Mouse (Mus musculus): ENCODE measurements around the gene Celf5. TPM values are rescaled to one million over a fixed set of nuclear protein-coding genes. Genes with fewer than 3 reads are reported as not detected.

Gene Celf5
- total RNA-seq, 2 experiments from 2014 or later = 280 to 299 TPM

DNA sequence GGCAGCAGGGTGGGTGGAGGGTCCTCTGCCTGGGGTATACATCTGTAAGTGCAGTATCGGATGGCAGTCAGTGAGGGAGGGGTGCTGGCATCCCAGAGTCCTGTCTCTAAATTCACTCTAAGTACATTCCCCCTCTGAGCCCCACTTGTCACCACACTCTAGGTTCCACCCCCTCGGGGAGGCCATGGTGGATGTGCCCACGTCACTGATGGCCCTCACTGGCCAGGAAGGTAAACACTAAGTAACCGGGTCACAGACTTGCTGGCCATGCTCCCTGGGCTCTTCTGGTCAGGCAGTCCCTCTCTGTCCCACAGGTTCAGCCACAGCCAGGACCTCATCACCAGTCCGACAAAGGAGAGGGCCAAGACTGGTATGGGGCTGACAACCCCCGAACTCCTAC lies 60.3 kb downstream of the Celf5 start:
- DNase-seq (ENCODE audit: low spot score in 2 of 2) = no peak
- intact Hi-C loops (cut with DNase I) = no loop called here

DNA sequence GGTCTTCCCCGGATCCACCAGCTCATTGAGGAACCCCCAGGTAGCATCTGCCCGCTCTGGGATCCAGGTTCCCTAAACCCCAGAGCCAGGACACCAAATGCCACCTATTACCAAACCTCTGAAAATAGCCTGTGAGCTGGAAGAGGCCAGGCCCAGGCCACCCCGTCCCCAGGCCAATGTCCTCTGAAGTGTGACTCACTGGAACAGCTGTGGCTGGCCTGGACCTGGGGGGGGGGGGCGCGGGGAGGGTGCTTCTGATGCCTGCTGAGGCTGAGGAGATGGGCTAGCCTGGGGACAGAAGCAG lies 60.8 kb downstream of the Celf5 start:
- intact Hi-C loops (cut with DNase I) = no loop called here
- DNase-seq (ENCODE audit: low spot score in 2 of 2) = no peak

DNA sequence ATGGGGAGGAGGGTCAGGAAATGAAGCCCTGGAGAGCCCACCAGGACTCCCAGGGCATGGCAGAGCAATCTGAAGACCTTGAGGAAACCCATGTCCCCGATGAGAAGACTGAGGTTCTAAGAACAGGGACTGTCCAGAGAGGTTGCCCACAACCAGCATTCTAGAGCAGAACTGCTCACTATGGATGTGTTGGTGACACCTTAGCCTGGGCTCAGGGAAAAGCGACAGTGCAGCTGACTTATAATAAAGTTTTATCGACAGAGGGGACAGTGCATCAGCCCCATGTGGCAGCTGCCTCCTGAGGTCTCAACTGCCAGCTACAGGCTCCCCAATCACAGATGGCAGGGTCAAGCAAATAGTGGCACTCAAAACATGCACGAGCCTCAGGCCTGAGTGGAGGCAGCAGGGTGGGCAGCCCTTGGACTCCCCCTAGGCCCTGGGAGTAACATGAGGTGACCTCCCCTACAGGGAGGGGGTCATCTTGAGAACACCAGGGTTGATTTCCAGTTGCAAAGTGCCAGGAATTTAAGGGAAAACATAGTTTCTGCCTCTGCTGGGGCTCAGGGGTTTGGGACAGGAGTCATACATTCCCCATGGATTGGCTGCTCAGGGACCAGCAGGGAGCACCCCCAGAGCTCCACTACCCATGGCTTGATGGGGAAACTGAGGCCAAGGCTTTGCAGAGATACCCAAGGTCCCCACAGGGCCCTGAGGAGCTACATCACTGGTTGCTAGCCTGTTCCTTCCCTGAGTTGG lies 61.3 kb downstream of the Celf5 start:
- DNase-seq (ENCODE audit: low spot score in 2 of 2) = no peak
- intact Hi-C loops (cut with DNase I) = no loop called here

DNA sequence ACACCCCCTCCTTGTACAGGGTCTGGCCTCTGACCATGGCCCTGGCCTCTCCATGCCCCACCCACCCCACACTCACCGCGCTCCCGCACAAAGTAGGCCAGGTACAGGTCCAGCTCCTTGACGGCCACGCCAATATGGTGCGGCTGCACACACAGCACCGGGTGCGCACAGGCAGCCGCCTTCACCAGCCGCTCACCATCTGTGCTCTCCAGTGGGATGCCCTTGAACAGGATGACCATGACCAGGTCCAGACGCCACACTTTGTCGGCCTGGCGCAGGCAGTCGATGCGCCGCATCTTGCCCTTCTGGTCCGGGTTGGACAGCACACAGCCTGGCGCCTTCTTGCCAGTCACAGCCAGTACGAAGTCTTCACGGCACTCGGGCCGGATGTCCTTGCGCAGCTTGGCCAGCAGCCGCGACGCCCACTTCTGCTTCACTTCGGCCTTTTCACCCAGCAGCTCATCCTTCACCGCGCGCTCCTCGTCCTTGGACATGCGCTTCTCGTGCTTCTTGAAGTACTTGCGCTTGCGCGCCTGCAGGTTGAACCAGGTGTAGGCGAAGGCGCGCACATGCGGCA lies 62.2 kb downstream of the Celf5 start:
- intact Hi-C loops (cut with DNase I) = no loop called here
- no peak for DNase-seq (ENCODE audit: low spot score in 2 of 2)

DNA sequence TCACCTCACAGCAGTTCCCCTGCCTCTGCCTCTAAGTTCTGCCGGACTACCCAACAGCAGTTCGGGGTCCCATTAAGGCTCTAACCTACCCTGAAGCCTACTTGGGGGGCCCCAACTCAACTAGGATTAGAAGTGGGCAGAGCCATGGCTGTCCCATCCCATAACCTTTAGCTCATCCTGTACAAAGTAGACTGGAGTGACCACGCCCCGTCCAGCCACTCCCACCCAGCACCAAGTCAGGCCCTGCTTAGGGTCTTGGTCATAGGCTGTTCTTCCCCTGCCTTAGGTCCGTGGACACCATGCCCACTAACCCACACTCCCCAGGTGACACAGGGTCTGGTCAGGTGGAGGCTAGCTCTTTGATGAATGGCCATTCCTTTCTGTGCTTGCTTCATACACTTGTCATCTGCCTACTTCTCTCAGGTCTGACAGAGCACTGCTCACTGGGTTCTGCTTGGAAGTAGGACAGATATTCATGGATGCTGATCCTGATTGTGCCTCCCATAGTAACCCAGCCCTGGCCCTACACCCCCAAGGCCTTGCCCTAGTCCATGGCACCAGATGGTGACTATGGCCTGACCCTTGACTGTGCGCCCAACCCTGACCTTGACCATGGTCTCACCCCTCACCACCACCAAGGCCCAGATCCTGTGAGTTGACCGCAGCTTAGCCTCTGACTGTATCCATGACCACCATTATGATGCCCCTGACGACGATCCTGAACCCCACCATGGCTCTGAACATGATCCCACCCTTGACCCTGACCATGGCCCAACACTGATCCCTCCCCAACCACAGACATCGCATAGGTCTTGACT lies 63.2 kb downstream of the Celf5 start:
- intact Hi-C loops (cut with DNase I) = no loop called here
- DNase-seq (ENCODE audit: low spot score in 2 of 2) = no peak

DNA sequence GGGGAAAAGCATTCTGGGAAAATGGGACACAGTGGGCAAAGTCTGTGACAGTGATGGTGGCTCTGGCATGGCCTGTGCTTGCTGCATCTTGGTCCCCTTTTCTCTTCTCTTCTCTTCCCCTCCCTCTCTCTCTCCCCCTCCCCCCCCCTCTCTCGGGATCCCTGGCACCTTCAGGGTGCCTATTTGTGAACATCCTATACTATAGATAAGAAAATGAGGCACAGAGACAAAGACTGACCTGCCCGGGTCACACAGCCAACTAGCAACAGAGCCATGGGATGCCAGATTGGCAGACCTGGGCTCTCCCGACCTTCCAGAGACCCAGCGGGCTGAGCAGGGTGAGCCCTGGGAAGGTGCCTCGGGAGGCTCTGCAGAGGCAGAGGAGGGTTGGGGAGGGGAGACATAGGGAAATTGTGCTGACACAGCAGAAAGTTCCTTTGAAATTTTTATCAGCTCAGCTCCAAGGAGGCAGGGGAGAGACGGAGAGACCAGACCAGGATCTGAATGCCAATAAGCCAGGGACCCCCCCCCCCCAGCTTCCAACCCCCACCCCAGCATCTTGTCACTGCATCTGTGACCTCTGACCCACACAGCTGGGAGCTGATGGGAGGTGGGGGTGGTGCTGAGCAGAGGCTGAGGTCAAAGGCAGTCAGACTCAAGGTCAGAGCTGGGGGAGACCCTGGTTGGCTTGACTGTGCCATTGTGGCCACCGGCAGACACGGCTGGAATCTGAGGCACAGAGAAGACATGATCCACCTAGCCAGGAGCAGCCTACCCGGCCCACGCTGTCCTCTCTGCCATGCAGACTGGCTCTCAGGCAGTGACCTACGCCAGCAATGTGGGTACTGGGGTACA lies 64.1 kb downstream of the Celf5 start:
- DNase-seq (ENCODE audit: low spot score in 2 of 2) = no peak
- intact Hi-C loops (cut with DNase I) = no loop called here

DNA sequence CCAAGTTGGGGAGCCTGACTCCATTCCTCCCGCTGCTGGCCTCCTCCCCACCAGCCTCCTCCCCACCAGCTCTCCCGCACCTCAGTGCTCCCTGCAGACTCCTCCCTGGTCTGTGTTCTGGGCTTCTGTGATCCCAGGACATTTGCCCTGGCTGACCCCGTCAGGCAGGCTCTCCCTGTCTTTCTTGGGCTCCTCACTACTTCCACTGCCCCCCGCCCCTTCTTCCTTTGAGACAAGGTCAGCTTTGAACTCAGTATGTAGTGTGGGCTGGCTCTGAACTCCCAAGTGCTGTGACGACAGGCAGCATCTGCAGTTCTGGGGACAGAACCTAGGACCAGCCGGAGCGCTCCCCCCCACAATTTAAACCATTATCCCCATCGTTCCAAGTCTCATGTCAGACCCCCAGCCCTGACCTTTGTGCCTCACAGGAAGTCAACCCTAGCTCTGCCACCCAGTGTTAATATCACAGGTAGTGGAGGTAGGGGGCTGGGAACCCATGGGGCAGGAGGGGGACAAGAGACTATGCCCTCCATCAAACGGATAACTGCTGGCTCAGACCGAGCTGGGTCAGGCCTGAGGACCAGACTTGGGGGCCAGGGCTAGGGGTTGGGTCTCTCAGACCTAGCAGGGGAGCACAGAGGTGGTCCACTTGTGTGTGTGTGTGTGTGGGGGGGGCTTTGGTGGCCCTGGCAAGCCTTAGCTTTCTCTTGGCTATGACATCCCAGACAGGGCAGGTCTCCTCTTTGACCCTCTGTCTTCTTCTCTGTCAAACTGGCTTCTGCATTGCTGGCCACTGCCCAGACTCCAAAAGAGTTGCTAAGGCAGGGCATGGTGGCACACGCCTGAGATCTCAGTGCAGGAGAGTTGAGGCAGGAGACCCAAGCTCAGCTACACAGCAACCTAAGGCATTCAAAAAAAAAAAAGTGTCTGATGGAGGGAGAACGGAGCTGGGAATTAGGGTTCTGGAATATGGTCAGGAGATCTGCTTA lies 65.0 kb downstream of the Celf5 start:
- DNase-seq (ENCODE audit: low spot score in 2 of 2) = no peak
- intact Hi-C loops (cut with DNase I) = no loop called here

DNA sequence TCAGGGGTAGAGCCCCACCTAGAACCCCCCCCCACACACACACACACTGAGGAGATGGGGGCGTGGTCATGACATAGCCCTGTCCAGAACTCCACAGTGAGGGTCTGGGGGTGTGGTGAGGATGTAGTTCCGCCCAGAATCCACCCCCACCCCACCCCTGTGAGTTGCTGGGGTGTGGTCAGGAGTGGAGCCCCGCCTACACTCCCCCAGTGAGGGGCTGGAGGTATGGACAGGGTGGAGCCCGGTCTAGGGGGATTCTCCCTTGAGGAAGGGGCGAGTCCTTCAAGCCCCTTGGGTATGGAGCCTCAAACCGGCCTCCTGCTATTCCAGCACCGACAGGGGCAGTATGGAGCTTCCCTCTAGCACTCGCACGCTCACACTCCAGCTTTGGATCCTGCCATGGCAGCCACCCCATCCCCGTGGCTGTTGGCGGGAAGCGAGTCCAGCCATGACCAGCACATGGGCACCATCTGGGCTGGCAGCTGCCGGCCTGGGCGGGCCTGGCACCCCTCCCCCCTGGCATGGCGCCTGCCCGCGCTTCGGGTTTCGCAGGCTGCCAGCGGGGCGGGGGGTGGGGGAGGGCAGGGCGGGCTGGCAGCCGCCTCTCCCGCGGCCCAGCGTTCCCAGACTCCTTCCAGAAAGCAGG lies 65.8 kb downstream of the Celf5 start:
- DNase-seq (ENCODE audit: low spot score in 2 of 2) = peak; percentile 86 to 93
- intact Hi-C loops (cut with DNase I) = no loop called here

DNA sequence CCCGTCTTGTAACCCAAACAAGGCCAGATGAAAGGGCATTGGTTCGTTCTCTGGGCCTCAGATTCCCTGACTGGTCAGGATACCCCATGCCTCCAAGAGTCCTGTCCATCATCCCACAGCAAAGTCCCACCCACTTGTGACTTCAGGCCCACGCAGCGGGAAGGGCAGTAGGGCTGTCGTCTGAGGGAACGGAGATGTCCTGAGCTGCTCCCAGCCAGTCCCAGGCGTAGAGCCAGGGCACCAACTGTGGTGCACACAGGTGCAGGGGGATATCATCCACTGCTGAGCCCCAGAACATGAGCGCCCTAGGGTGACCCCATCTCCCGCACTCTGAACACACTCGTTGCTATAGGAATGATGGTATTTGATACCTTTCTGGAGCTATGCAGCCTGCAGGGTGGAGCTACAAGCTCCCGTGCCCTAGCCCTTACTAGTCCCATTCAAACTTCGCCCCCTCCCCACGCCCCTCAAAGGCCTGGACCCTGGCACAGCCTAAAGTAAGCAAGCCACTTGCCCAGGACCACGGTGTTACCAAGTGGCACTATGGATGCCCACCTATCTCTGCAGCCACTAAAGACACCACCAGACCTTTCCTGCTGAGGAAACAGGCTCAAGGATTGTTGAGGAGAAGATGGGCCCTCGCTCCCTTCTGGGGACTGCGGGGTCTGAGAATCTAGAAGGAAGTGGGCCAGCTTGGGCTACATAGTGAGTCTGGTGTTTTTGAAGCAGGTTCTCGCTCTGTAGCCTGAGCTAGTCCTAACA lies 66.8 kb downstream of the Celf5 start:
- DNase-seq (ENCODE audit: low spot score in 2 of 2) = no peak
- intact Hi-C loops (cut with DNase I) = no loop called here

DNA sequence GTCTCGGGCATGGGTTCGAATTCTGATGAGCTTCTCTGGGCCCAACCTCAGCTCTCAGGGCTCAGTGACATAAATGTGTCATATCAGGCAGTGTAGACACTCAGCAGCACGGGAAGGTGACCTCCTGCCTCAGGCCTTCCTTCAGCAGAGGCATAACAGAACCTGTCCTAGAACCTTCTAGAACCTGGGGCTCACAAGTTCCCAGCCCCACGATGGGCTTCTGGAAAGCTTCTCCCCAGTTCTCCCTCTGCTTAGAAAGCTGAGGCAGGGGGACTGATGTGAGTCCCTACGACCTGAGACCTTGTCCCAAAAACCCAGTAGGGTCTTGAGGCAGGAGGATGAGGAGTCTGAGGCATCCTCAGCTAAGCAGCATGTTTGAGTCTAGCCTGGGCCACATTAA lies 67.4 kb downstream of the Celf5 start:
- intact Hi-C loops (cut with DNase I) = no loop called here
- DNase-seq (ENCODE audit: low spot score in 2 of 2) = no peak

DNA sequence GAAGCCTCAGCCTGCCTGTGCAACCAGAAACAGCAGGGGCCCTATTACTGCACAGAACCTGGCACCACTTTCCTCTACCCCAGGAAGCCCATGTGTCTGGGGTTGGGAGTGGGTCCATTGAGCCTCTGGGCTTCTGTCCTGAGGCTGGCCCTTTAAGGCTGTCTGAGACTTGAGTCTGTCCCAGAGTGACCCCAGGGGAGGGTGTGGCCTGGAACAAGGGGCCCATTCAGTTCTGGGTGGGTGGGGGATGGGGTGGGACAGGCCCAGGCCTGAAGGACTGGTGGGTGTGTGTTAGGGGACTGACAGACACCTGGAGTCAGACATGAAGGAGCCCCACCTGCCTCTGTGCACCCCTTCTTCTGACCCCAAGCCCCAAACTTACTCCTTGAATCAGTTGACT lies 67.8 kb downstream of the Celf5 start:
- no peak for DNase-seq (ENCODE audit: low spot score in 2 of 2)
- intact Hi-C loops (cut with DNase I) = no loop called here

DNA sequence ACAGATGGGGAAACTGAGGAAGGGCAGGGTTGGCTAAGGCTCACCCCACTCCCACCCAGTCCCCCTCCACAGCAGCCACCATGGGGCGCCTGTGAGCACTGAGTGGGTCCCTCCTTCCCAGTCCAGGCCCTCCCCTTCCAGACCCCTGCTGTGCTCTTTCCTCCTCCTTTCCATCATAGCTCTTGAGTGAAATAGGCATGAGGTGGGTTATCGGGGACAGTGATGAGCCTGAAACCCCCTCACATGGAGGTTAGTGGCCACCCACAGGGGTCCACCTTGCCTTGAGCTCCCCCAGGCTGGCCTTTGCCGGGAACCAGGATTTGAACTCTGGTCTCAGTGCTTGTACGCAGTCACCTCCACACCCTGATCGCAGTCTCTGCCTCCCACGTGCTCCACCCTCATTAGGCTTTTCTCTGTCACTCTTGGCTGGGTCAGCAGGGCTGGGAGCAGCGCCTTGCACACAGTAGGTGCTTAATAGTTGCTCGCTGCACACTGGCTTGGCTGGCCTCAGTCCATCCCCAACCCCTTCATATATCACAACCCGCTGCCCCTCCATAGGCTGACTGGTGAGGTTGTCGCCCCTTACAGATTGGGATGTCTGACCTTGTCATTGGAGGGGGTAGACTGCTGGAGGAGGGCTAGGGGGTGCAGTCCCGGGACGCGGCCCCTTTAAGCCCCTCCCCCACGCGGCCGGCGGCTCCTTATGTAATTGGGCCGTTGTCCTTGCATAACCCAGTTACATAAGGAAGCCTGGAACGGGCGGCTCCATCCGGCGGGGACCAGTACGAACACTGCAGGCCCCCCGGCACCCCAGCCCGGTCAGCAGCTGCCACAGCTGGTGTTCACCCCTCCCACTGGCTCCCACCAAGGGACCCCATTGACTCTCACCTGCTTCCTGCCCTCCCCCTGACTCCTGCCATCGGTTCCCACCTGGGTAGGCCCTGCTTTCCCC lies 68.9 kb downstream of the Celf5 start:
- intact Hi-C loops (cut with DNase I) = loop anchor here (2.0 kb wide), 1 partner anchor 13 kb away; no protein-coding TSS in a partner anchor
- peak; percentile 81 to 91 for DNase-seq (ENCODE audit: low spot score in 2 of 2)

DNA sequence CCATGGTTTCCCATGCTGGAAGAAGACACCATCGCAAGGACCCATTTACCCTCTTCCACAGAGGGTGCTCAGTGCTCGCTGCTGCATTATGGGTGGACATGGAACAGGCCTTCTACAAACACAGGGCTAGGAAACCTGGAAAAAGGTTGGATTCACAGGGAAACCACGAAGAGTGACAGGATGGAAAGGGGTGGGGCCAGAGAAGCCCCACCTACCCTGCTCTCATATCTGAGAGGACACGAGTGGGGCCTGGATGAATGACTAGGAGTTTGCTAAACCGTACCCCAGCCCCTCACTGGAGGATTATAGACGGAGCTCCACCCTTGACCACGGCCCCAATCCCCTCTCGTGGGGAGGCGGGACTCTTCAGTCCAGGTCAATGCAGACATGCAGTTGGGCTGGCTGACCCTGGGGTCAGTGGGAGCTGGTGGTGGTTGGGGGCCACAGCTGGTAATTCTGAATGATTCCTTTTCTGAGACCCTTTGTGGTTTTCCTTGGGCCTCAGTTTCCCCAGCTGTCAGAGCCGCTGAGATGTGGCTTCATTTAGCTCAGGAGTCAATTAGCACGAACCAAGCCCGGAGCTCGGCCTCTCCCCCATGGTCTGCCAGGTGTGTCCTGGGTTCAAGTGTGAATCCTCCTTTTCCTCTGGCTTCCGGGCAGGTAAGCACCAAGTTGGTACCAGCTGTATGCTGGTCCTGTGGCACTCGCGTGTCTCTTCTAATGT lies 69.8 kb downstream of the Celf5 start:
- DNase-seq (ENCODE audit: low spot score in 2 of 2) = no peak
- intact Hi-C loops (cut with DNase I) = loop anchor here (2.0 kb wide), 1 partner anchor 14 kb away; no protein-coding TSS in a partner anchor

DNA sequence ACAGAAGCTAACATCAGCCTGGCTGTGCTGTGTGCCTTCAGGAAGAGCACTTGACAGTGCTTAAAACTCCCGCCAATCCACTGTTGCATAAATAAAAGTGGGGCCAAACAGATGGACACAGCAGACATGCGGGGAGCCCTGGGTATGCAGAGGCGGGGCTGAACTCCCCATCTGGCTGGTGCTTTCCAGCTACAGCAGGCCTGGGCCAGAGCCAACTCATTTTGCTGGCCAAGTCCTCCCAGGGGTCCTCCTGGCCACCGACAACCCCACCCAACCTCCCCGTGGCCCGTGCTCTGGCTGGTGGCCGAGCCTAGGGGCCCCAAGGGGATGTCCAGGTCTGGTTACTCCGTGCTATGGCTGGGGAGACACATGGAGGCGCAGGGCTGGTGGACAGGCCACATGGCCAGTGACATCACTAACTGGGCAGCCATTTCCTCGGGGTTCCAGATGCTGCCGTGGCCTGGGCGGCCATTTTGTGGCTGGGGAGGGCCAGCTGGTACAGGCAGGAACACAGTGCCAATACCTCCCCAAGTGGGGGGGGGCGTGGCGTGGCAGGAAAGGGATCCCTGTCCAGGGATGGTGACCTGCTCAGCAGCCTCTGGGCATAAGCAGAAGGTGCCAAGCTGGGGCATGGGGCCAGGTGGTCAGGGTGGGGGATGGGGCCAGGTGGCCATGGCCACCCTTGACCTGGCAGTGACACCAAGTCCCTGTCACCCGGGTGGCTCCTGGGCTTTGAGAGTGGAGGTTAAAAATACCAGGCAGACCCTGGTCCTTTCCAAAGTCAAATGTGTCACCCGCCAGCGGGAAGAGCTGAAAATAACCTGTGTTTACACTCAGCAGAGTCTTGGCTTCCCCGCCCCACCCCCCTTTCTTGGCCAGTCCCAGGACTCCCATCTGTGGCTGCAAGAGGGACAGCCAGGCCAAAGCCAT lies 70.8 kb downstream of the Celf5 start:
- intact Hi-C loops (cut with DNase I) = loop anchor here (2.0 kb wide), 1 partner anchor 15 kb away; no protein-coding TSS in a partner anchor
- DNase-seq (ENCODE audit: low spot score in 2 of 2) = peak; percentile 60 to 74

DNA sequence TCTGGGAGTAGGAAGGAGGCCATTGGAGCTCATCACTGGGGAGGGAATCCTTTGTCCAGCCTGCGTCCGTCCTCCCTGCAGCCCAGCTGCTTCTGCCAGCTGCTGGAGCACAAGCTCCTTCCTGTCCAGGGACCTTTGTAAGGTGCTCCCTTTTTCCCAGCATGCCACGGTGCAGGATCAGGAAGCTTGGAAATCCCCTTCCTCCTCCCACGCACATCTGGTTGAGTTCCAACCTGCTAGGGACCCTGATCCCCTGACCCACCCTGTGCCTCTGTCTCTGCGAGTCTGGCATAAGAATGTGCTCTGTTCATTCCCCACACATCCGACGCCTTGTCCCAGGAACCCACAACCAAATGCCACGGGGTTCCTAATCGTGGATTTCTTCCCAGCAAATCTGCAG lies 71.5 kb downstream of the Celf5 start:
- intact Hi-C loops (cut with DNase I) = no loop called here
- DNase-seq (ENCODE audit: low spot score in 2 of 2) = no peak

All from left cerebral cortex, postnatal 14 days (tissue).